ENCODE assay signal across 8 mouse cellular contexts in genomic region chr1:151345109-151345862, GRCm38 (mm10). TPM values are rescaled to one million over a fixed set of nuclear protein-coding genes. Genes with fewer than 3 reads are reported as not detected.
DNase-seq lines count a peak whose midpoint lies in the region; ATAC-seq and TF ChIP-seq lines count a peak whose summit lies in the region.

No protein-coding gene starts in this region.

- H3K27me3 ChIP-seq in heart, embryonic 11.5 days (ENCODE audit: control insufficient read depth, insufficient read depth, low read length), result no peaks in the 10 kb centered on the region
- H3K27me3 ChIP-seq in kidney, embryonic 15.5 days, result no peaks in the 10 kb centered on the region

- peaks cover 33% of the 10 kb centered on the region for H3K4me1 ChIP-seq in heart, embryonic 11.5 days (ENCODE audit: control insufficient read depth, insufficient read depth, low read length)
- peaks cover 35% of the 10 kb centered on the region for H3K4me1 ChIP-seq in kidney, embryonic 15.5 days

- no peaks in the 10 kb centered on the region for H3K9me3 ChIP-seq in heart, embryonic 11.5 days (replicated peaks; ENCODE audit: control insufficient read depth, low read length)
- no peaks in the 10 kb centered on the region for H3K9me3 ChIP-seq in kidney, embryonic 15.5 days (replicated peaks)

- 0 out of 2 replicates have a peak, but pooled peaks cover 2% of the 10 kb centered on the region for H3K36me3 ChIP-seq in heart, embryonic 11.5 days (ENCODE audit: control insufficient read depth, insufficient read depth, low read length)
- H3K36me3 ChIP-seq in kidney, embryonic 15.5 days, result peaks cover 9% of the 10 kb centered on the region

- peak; percentile 75 for ATAC-seq in erythroblast, adult 5-6 weeks (replicated peaks; ENCODE audit: low FRiP score, poor library complexity, severe bottlenecking)
- ATAC-seq in heart, embryonic 11.5 days (replicated peaks; ENCODE audit: insufficient number of reproducible peaks, low FRiP score, low TSS enrichment), result peak; percentile 83
- ATAC-seq in kidney, embryonic 15.5 days (replicated peaks; ENCODE audit: low FRiP score), result peak; percentile 80

- H3K4me2 ChIP-seq in heart, embryonic 11.5 days, result peak overlapping the region; percentile 83
- peak overlapping the region; percentile 75 for H3K4me2 ChIP-seq in kidney, embryonic 15.5 days

- H3K27ac ChIP-seq in heart, embryonic 11.5 days (ENCODE audit: low read depth, low read length), result peak overlapping the region; percentile 95
- H3K27ac ChIP-seq in kidney, embryonic 15.5 days, result peak overlapping the region; percentile 95

- peak overlapping the region; percentile 97 for H3K4me3 ChIP-seq in heart, embryonic 11.5 days (ENCODE audit: low read depth, low read length)
- peak overlapping the region; percentile 92 for H3K4me3 ChIP-seq in kidney, embryonic 15.5 days (replicated peaks)

- TF ChIP-seq CTCF in brain, embryonic 14.5 days (IDR thresholded peaks at IDR 0.05; ENCODE audit: borderline replicate concordance, extremely low read depth, insufficient read depth, insufficient read length), result no peak

- peak overlapping the region; percentile 99 for H3K9ac ChIP-seq in heart, embryonic 11.5 days (ENCODE audit: low read depth, low read length)
- peak overlapping the region; percentile 88 for H3K9ac ChIP-seq in kidney, embryonic 15.5 days

- WGBS in heart, embryonic 11.5 days (ENCODE audit: insufficient replicate concordance), result 1% methylated on average over 55 of the region's 55 CpGs
- WGBS in kidney, embryonic 15.5 days, result under 1% methylated on average over 55 of the region's 55 CpGs

- no peak; the same call in 1 of the 2 replicates for TF ChIP-seq POLR2A in brain, embryonic 14.5 days (IDR thresholded peaks at IDR 0.05; ENCODE audit: borderline replicate concordance, extremely low read depth, insufficient read depth, insufficient read length, poor library complexity, severe bottlenecking)

- DNase-seq in CD4-positive helper T cell, adult 2 months (ENCODE audit: low read depth, low spot score), result peak; percentile 95
- DNase-seq in brain, embryonic 14.5 days (ENCODE audit: low read depth), result peak; percentile 98
- DNase-seq in liver, result peak; percentile 97
- DNase-seq in monocyte, adult 2 months (ENCODE audit: low read depth in 1 of 2, low spot score in 2 of 2), result peak; percentile 65 to 77
- DNase-seq in spleen, postnatal 14 days (ENCODE audit: low spot score in 2 of 2), result peak; percentile 89 to 92

RNA-seq across cellular contexts. Expression of gene Ivns1abp, which starts 1.0 kb away (rescaled TPM):
- 203 and 240 TPM in 2 replicates for polyA plus RNA-seq in brain, embryonic 14.5 days (2012; rRNA removed)
- total RNA-seq in erythroblast, adult 5-6 weeks (2015; ENCODE audit: low replicate concordance), result 44.1 and 48.8 TPM in 2 replicates
- total RNA-seq in erythroblast, adult 5-6 weeks (2017; ENCODE audit: low replicate concordance), result 49.8 and 58.1 TPM in 2 replicates
- 228 and 296 TPM in 2 replicates for polyA plus RNA-seq in heart, embryonic 11.5 days (2014; fragmentation: Nextera tagmentation; extraction: Ambion mirVana)
- 421 and 464 TPM in 2 replicates for polyA plus RNA-seq in kidney, embryonic 15.5 days (2015; fragmentation: Nextera tagmentation; extraction: Ambion mirVana)

Comparison
In these comparisons a context has a peak if more than half of its experiments do, and no peak if none do; other contexts are left out.
1. Peak in every context shown above with its lines: DNase-seq, ATAC-seq, H3K4me3 ChIP-seq and H3K27ac ChIP-seq.